Mouse (Mus musculus) intestine, embryonic 14.5 days (tissue): ENCODE data around the gene Gpn3. TPM values are rescaled to one million over a fixed set of nuclear protein-coding genes. Genes with fewer than 3 reads are reported as not detected.

Source experiments
- ATAC-seq: fragments of 200-750 bp; cut with Nextera tagmentation; replicated peaks from 2 replicates; pipeline ENCODE4 v1.8.0; 2017; ENCODE audit warnings: low read depth, moderate number of reproducible peaks, moderate TSS enrichment, moderate library complexity; ENCODE audit not compliant: low FRiP score, low TSS enrichment
- DNase-seq: peaks from one replicate; pipeline ENCODE4 v3.0.0-alpha.2; 2018; ENCODE audit warnings: low spot score
- H3K27ac ChIP-seq: fragments of 300-500 bp; sonication (generic); 2 replicates; pipeline ENCODE4 v1.5.1; 2014; ENCODE audit warnings: low read depth, mild to moderate bottlenecking, control low read depth
- H3K27me3 ChIP-seq: fragments of 300-500 bp; sonication (generic); replicated peaks from 2 replicates; pipeline ENCODE4 v1.6.1; 2014; ENCODE audit warnings: low read length, control low read depth; ENCODE audit not compliant: control insufficient read depth, insufficient read depth
- H3K36me3 ChIP-seq: fragments of 300-500 bp; sonication (generic); 2 replicates; pipeline ENCODE4 v1.6.1; 2014; ENCODE audit warnings: low read length, control low read depth; ENCODE audit not compliant: control insufficient read depth, insufficient read depth
- H3K4me1 ChIP-seq: fragments of 300-500 bp; sonication (generic); replicated peaks from 2 replicates; pipeline ENCODE4 v1.6.1; 2014; ENCODE audit warnings: low read length, control low read depth, mixed read lengths; ENCODE audit not compliant: control insufficient read depth, insufficient read depth
- H3K4me2 ChIP-seq: fragments of 300-500 bp; sonication (generic); 2 replicates; pipeline ENCODE4 v1.6.1; 2014; ENCODE audit warnings: low read length
- H3K4me3 ChIP-seq: fragments of 300-500 bp; sonication (generic); 2 replicates; pipeline ENCODE4 v1.5.1; 2014; ENCODE audit warnings: low read depth, low read length, control low read depth, mixed read lengths
- H3K9ac ChIP-seq: fragments of 300-500 bp; sonication (generic); 2 replicates; pipeline ENCODE4 v1.6.1; 2014; ENCODE audit warnings: mild to moderate bottlenecking, low read length
- H3K9me3 ChIP-seq: fragments of 300-500 bp; sonication (generic); 2 replicates; pipeline ENCODE4 v1.6.1; 2016; ENCODE audit warnings: low read length, control low read depth; ENCODE audit not compliant: control insufficient read depth
- WGBS: fragments of 180-500 bp; shearing (Covaris S2); extraction: QIAGEN DNeasy Blood & Tissue Kit; methylation state at CpG from one replicate; pipeline ENCODE4 v1.1.7; 2014; 5-methylcytosine and 5-hydroxymethylcytosine counted together
- polyA plus RNA-seq: library from polyadenylated mRNA; unstranded; fragments of >200 nt; fragmentation: Nextera tagmentation; extraction: Ambion mirVana; gene quantifications from 2 replicates; pipeline ENCODE4 v1.2.1, GENCODE M21; 2014

Gene Gpn3
- polyA plus RNA-seq, 1 experiment from 2014 or later: 66.5 TPM

DNA sequence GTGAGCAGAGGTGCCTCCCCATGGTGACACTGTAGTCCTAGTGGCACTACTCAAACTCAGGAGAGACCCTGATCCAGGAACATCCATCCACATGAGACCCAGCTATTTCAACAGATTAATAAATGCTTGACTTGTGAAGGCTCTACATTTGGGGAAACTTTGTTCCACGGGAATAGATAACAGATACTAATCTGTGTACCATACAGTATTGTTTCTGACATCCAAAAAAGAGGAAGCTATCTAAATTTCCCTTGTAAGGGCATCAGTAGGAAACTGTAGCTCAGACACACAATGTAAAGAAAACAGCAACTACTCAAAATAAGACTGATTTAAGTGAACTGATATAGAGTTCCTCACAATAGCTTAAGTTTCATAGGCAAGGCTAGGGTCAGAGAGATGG is 28.8 kb upstream of the Gpn3 start:
- H3K4me3 ChIP-seq: no peak overlapping the region
- no peak overlapping the region for H3K27ac ChIP-seq
- ATAC-seq (no peak), DNase-seq (no peak)
- no peaks in the 10 kb centered on the region for H3K36me3 ChIP-seq
- H3K27me3 ChIP-seq: no peaks in the 10 kb centered on the region
- H3K9me3 ChIP-seq: no peaks in the 10 kb centered on the region
- 73% methylated on average over 1 of the region's 1 CpGs for WGBS
- no peak overlapping the region for H3K4me2 ChIP-seq
- no peaks in the 10 kb centered on the region for H3K4me1 ChIP-seq
- H3K9ac ChIP-seq: no peak overlapping the region

DNA sequence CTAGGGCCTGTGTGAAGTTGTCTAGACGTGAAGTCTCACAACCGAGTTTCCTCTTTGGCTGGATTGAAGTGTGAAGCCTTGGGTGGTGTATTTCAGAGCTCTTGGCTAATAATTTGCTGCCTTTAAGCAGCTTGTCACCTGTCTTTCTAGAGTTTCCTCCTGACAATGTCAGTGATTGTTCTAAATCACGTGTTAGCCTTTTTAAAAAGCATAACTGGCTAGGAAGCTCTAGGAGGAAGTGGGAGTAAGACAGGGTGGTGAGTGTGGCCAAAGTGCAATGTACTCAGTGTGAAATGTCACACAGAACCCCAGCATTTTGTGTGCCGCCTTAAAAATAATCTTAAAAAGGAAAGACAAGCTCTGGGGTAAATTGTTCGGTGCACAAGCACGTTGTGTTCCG is 27.9 kb upstream of the Gpn3 start:
- WGBS: 61% methylated on average over 7 of the region's 7 CpGs
- no peak for DNase-seq
- Histone ChIP-seq H3K9ac (no peak overlapping the region), H3K4me3 (no peak overlapping the region), H3K4me1 (no peaks in the 10 kb centered on the region), H3K27ac (no peak overlapping the region), H3K27me3 (no peaks in the 10 kb centered on the region), H3K9me3 (no peaks in the 10 kb centered on the region), H3K36me3 (no peaks in the 10 kb centered on the region), H3K4me2 (no peak overlapping the region)
- ATAC-seq: no peak

DNA sequence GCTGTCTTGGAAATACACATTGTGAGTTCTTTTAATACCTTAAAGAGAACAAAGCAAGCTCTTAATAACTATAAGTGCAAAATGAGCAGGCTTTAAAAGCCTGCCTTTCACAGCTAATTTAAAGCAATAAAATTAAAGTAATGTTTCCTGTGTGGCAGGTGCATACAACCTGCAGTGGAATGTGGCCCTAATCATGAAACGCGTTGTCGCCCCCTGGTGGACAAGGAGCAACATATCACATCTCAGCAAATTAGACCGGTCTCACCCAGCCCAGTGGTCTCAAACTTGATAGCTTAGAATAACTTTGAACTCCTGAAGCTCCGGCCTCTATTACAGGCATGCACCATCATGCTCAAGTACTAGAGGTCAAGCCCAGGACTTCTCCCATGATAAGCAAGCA is 27.4 kb upstream of the Gpn3 start:
- no peak overlapping the region for H3K9ac ChIP-seq
- H3K27me3 ChIP-seq: no peaks in the 10 kb centered on the region
- H3K4me1 ChIP-seq: no peaks in the 10 kb centered on the region
- H3K4me2 ChIP-seq: no peak overlapping the region
- H3K4me3 ChIP-seq: no peak overlapping the region
- no peaks in the 10 kb centered on the region for H3K36me3 ChIP-seq
- no peaks in the 10 kb centered on the region for H3K9me3 ChIP-seq
- no peak overlapping the region for H3K27ac ChIP-seq
- DNase-seq (peak; percentile 85), ATAC-seq (0 out of 2 replicates have a peak, but pooled peaks have one; percentile 50)
- WGBS: 10% methylated on average over 5 of the region's 5 CpGs

DNA sequence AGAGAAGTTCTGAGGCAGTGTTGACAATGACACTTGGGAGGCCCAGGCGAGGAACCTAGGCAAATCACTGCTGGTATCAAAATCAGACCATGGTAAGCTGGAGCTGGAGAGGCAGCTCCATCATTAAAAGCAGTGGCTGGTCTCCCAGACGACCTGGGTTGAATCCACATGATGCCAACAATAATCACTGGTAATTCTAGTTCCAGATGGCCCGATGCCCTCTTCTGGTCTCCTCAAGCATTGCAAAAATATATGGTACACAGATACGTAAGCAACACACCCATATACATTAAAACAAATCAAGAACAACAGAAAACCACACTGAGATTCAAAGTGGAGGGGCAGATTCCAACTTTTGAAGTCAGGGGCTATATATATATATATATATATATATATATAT is 25.9 kb upstream of the Gpn3 start:
- Histone ChIP-seq H3K4me2 (no peak overlapping the region), H3K4me3 (no peak overlapping the region), H3K4me1 (no peaks in the 10 kb centered on the region), H3K9ac (no peak overlapping the region), H3K36me3 (no peaks in the 10 kb centered on the region), H3K27ac (no peak overlapping the region), H3K9me3 (no peaks in the 10 kb centered on the region), H3K27me3 (no peaks in the 10 kb centered on the region)
- WGBS: 78% methylated on average over 4 of the region's 4 CpGs
- DNase-seq (no peak), ATAC-seq (no peak)

DNA sequence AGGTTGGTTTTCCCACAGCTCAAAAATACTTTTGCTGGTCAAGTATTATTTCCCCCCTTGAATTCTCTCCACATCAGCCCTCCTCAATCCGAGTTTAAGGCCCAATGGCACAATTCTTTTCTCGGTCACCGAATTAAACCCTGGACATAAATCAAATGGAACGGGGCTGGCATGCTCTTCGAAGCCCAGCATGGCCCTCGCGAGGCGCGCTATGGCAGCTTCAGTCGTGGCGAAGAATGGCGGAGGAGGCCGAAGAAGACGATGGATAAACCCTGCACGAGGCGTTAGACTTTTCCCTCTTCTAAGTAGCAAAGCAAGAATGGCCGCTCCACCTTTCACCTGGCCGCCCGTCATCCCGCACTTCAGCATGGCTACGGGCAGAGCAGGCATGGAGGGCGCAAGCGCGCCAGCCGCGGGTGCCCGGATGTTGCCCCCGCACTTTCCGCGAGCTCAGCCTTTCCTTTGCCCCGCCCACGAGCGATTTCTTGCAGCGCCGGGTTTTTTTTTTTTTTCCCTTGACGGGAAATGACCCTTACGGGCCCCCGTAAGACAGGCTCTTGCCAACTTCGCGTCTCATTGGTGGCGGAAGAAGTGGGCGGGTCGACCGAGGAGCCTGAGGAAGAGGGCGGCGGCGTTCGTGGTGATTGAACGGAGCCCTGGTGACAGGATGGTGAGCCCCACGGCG is 17.7 kb upstream of the Gpn3 start, which contains the start of the genes Rad9b and Vps29:
Gene Rad9b (minus strand): TSS at position 427 of the 685 bp plus-strand sequence.
Gene Vps29 (plus strand): TSS at position 563 of the 685 bp plus-strand sequence.
- H3K4me1 ChIP-seq: peaks cover 4% of the 10 kb centered on the region; the same call in 1 of the 2 replicates
- WGBS: under 1% methylated on average over 51 of the region's 51 CpGs
- 0 out of 2 replicates have a peak, but pooled peaks cover 3% of the 10 kb centered on the region for H3K36me3 ChIP-seq
- H3K4me3 ChIP-seq: peak within 1 kb of the TSS; percentile 69
- ATAC-seq (peak; percentile 92), DNase-seq (peak; percentile 100)
- H3K4me2 ChIP-seq: peak within 1 kb of the TSS; percentile 79
- H3K9me3 ChIP-seq: no peaks in the 10 kb centered on the region
- H3K9ac ChIP-seq: peak within 1 kb of the TSS; percentile 79
- H3K27me3 ChIP-seq: no peaks in the 10 kb centered on the region
- H3K27ac ChIP-seq: peak within 1 kb of the TSS; percentile 62; the same call in 1 of the 2 replicates

DNA sequence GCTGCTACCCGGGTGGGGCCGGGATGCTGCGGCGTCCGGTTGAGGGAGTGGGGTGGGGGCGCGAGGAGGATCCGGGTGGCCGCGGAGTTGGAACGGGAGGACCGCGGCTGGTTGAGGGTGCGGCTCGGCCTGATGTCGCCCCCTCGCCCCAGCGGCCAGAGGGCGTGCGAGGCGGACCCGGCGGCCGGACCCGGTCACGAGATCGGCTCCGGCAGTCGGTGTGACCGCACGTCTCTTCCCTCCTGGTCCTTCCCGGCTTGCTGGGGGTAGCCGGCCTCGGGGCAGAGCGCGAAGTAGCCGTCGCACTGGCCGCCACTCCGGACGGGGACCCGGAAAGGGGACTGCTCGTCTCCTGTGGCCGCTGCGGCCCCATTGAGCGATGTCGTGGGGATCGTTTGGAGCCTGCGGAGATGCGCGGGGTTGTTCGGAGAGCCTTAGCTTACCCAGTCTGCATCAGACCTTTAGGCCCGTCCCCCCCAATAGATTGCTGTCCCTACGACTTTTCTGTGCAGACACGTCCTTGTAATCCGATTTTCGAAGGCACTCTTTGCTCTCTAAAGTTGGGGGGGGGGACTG is 17.1 kb upstream of the Gpn3 start:
- Histone ChIP-seq H3K9ac (peak overlapping the region; percentile 79), H3K27me3 (no peaks in the 10 kb centered on the region), H3K4me1 (peaks cover 4% of the 10 kb centered on the region; the same call in 1 of the 2 replicates), H3K4me3 (peak overlapping the region; percentile 69), H3K27ac (peak overlapping the region; percentile 62; the same call in 1 of the 2 replicates), H3K36me3 (0 out of 2 replicates have a peak, but pooled peaks cover 3% of the 10 kb centered on the region), H3K9me3 (no peaks in the 10 kb centered on the region), H3K4me2 (peak overlapping the region; percentile 79)
- under 1% methylated on average over 48 of the region's 57 CpGs for WGBS
- no peak for DNase-seq
- peak; percentile 28 for ATAC-seq

DNA sequence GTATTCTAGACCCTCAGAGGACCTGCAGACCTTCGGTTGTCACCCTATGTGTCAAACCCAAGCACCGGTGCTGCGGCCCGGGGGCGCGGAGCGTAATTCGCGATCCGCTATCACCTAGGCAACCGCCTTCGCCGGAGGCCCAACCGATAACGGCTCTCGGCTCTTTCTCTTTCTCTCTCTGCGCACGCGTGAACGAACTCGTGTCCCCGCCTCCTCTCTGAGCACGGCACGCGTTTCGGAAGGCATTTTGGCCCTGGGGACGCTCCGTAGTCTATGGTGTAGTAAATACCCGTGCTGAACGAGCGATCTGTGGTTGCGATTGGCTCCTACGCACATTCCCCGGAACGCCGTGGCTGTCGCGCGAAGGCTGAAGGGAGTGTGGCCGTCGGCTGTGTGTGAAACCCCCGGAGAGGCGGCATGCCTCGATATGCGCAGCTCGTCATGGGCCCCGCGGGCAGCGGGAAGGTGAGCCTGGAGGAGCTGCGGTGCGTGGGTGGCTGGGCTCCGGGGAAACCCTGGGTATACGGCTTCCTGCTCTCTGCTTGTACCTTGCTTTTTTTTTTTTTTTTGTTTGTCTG is 605 bp downstream of the Gpn3 start, which contains the start of gene Fam216a:
Gene Fam216a (minus strand): TSS at position 173 of the 578 bp plus-strand sequence.
- under 1% methylated on average over 53 of the region's 53 CpGs for WGBS
- peaks cover 31% of the 10 kb centered on the region for H3K36me3 ChIP-seq
- peak; percentile 90 for ATAC-seq

DNA sequence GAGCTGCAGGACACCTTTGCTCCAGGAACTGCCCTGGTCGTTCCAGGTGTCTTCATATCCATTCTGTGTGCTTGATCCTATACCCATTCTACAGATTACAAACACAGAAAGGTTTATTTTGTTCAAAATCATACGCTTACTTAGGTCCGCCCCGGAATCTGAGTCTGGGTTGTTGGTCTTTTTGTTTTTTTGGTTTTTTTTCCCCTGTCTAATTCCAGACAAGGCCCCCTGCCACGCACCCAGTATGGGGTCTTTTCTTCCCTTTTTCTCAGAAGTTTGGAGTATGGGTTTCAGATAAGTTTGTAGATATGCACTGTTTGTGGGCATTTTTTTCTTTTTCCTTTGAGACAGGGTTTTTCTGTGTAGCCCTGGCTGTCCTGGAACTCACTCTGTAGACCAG is 1.2 kb downstream of the Gpn3 start:
- Histone ChIP-seq H3K9me3 (no peaks in the 10 kb centered on the region), H3K27me3 (no peaks in the 10 kb centered on the region), H3K27ac (peak overlapping the region; percentile 94; the same call in 1 of the 2 replicates), H3K9ac (peak overlapping the region; percentile 70), H3K4me1 (peaks cover 7% of the 10 kb centered on the region), H3K4me3 (peak overlapping the region; percentile 75), H3K36me3 (peaks cover 25% of the 10 kb centered on the region), H3K4me2 (peak overlapping the region; percentile 70)
- 13% methylated on average over 5 of the region's 5 CpGs for WGBS
- ATAC-seq: no peak
- no peak for DNase-seq

More for the DNA sequence above, 605 bp downstream of the Gpn3 start, which contains the start of gene Fam216a:
- Histone ChIP-seq H3K27ac (peak within 1 kb of the TSS; percentile 94), H3K9me3 (no peaks in the 10 kb centered on the region), H3K9ac (peak within 1 kb of the TSS; percentile 70), H3K4me2 (peak within 1 kb of the TSS; percentile 70), H3K4me1 (peaks cover 7% of the 10 kb centered on the region), H3K4me3 (peak within 1 kb of the TSS; percentile 75), H3K27me3 (no peaks in the 10 kb centered on the region)
- peak; percentile 98 for DNase-seq
